Mouse (Mus musculus): ENCODE data around the gene Nudt6. TPM values are rescaled to one million over a fixed set of nuclear protein-coding genes. Genes with fewer than 3 reads are reported as not detected.

Nudt6 gene
- polyA plus RNA-seq, 1 experiment from 2014 or later: 6.4 TPM

GRCm38 (mm10) chr3:37414413-37414960 lies 5.5 kb downstream of the Nudt6 start:
- ATAC-seq (ENCODE audit: low read depth): no peak

DNA sequence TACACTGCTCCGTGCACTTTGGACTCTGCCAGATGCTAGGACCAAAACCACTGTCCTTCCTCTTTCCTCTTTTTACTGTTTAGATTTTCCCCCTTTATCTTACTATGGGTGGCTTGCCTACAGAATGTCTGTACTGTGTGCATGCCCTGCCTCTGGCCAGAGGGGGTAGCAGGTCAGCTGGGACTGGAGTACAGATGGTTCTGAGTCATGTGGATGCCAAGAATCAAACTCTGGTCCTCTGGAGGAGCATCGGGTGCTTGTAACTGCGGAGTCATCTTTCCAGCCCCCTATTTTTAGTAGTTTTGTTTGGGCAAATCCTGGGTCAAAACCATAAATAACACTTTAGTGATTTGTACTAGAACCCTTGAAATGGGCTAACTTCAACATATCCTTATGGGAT lies 6.6 kb downstream of the Nudt6 start:
- no peak overlapping the region for H3K27ac ChIP-seq (replicated peaks)

More at GRCm38 (mm10) chr3:37414413-37414960, 5.5 kb downstream of the Nudt6 start:
- Histone ChIP-seq H3K9me3 (no peaks in the 10 kb centered on the region), H3K4me3 (no peak overlapping the region), H3K36me3 (no peaks in the 10 kb centered on the region), H3K4me2 (no peak overlapping the region), H3K4me1 (replicated peaks) (peaks cover 10% of the 10 kb centered on the region), H3K9ac (no peak overlapping the region), H3K27ac (replicated peaks) (no peak overlapping the region), H3K27me3 (no peaks in the 10 kb centered on the region)
- WGBS: 54% methylated on average over 14 of the region's 14 CpGs

DNA sequence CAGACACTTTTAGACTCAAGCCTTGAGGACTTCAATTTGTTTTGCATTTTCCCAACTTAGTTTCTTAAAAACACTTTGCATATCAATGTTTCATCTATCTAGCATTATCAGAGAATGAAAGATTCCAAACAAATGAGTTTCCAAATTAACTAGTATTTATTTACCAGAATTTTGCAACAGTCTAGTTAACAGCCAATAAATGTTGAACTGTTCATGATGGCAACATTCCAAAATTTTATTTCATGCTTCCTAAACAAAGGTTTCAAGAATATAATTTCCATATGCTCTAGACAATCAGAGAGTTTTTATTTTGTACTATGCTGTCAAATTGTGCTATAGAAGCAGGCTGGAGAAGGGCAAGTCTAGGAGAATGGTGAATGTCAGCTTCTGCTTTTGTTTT lies 12.4 kb downstream of the Nudt6 start:
- no peak overlapping the region for H3K4me3 ChIP-seq
- no peak overlapping the region for H3K4me2 ChIP-seq
- no peak overlapping the region for H3K27ac ChIP-seq (replicated peaks)
- no peaks in the 10 kb centered on the region for H3K27me3 ChIP-seq
- no peak overlapping the region for H3K9ac ChIP-seq
- ATAC-seq (ENCODE audit: low read depth): no peak
- H3K4me1 ChIP-seq (replicated peaks): no peaks in the 10 kb centered on the region
- no peaks in the 10 kb centered on the region for H3K36me3 ChIP-seq
- H3K9me3 ChIP-seq: no peaks in the 10 kb centered on the region

More for the DNA sequence above, 6.6 kb downstream of the Nudt6 start:
- no peaks in the 10 kb centered on the region for H3K9me3 ChIP-seq
- no peak overlapping the region for H3K4me3 ChIP-seq
- no peaks in the 10 kb centered on the region for H3K36me3 ChIP-seq
- H3K9ac ChIP-seq: no peak overlapping the region
- WGBS: 91% methylated on average over 3 of the region's 3 CpGs
- no peaks in the 10 kb centered on the region for H3K27me3 ChIP-seq
- no peak for ATAC-seq (ENCODE audit: low read depth)
- peaks cover 5% of the 10 kb centered on the region for H3K4me1 ChIP-seq (replicated peaks)
- no peak overlapping the region for H3K4me2 ChIP-seq

- Histone ChIP-seq H3K4me2 (no peak overlapping the region), H3K4me3 (no peak overlapping the region), H3K27me3 (no peaks in the 10 kb centered on the region), H3K9me3 (no peaks in the 10 kb centered on the region), H3K36me3 (no peaks in the 10 kb centered on the region), H3K4me1 (replicated peaks) (no peaks in the 10 kb centered on the region; the same call in 1 of the 2 replicates), H3K27ac (replicated peaks) (no peak overlapping the region), H3K9ac (no peak overlapping the region)
- ATAC-seq (ENCODE audit: low read depth): no peak
- 76% methylated on average over 11 of the region's 11 CpGs for WGBS
These were observed 18.0 kb downstream of the Nudt6 start for GRCm38 (mm10) chr3:37401729-37402610.

DNA sequence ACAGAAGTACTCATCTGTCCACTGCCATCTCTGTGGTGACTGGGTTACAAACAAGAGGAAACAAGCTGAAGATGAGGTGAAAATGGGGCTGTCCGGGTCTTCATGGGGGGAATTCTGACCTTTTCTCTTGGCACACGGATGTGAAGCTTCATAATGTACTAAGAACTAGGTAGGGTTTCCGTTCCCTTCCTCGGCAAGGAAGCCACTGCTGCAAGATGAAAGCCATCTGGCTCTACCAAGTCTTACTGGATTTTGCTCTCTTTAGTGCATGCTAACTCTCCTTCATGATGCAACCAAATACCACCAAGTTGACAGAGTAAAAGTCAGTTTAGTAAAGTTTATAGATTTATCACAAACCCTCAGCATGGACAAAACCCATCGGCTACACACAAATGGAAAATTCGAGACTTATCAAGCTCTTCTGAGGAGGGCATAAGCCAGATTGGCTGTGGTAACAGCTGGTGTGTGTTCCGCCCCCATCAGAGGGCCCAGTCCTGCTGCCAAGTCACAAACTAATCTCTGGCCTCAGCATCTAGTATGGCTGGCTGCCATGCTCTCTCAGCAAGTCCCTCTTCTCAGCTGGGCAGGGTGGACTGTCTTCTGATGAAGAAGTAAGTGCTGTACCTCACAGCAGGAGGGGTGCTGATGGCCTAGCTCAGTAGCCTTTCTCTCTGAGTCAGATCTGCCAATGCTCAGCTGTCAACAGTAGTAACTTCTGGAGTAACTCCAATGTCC lies 21.2 kb downstream of the Nudt6 start:
- Histone ChIP-seq H3K27me3 (no peaks in the 10 kb centered on the region), H3K27ac (replicated peaks) (no peak overlapping the region), H3K36me3 (no peaks in the 10 kb centered on the region), H3K4me3 (no peak overlapping the region), H3K4me2 (no peak overlapping the region), H3K9ac (no peak overlapping the region), H3K4me1 (replicated peaks) (no peaks in the 10 kb centered on the region; the same call in 1 of the 2 replicates), H3K9me3 (no peaks in the 10 kb centered on the region)
- no peak for ATAC-seq (ENCODE audit: low read depth)
- 92% methylated on average over 7 of the region's 7 CpGs for WGBS

- Histone ChIP-seq H3K4me3 (no peak overlapping the region), H3K4me1 (replicated peaks) (no peaks in the 10 kb centered on the region; the same call in 1 of the 2 replicates), H3K27ac (replicated peaks) (no peak overlapping the region), H3K4me2 (no peak overlapping the region), H3K9ac (no peak overlapping the region), H3K9me3 (no peaks in the 10 kb centered on the region), H3K36me3 (no peaks in the 10 kb centered on the region), H3K27me3 (no peaks in the 10 kb centered on the region)
- 84% methylated on average over 3 of the region's 3 CpGs for WGBS
- no peak for ATAC-seq (ENCODE audit: low read depth)
These were observed 22.4 kb downstream of the Nudt6 start for GRCm38 (mm10) chr3:37397646-37398045.

DNA sequence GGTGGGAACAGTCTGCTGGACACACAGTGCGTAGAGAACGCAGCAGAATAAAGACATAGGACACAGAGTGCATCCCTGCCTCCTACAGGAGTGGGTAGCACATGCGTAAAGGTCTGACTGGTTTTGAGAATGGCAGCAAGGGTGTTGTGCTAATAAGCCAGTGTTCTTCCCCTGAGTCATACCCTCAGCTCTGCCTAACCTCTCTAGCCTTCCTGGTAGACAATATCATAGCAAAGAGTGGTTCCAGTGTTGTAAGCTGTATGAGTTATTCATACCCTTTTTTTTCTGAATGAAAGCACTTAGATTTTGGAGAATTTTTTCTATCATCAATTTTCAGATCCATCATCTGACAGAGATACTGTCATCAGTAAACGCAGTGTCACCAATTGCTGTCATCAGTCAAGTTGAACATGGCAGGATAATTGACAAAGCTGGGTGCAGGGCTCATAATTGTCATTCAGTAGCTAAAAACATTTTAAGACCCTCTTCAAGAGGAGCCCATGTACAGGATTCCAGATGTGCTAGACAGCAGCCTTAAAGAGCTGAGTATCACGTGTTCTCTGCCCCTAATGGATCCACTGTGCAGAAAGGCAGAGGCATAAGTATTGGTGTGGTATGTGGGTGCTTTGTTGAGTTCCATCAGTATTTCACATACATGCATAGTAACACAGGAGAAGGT lies 22.9 kb downstream of the Nudt6 start:
- 94% methylated on average over 5 of the region's 5 CpGs for WGBS
- no peaks in the 10 kb centered on the region for H3K36me3 ChIP-seq
- H3K4me3 ChIP-seq: no peak overlapping the region
- H3K4me1 ChIP-seq (replicated peaks): no peaks in the 10 kb centered on the region; the same call in 1 of the 2 replicates
- H3K4me2 ChIP-seq: no peak overlapping the region
- H3K9me3 ChIP-seq: no peaks in the 10 kb centered on the region
- H3K27me3 ChIP-seq: no peaks in the 10 kb centered on the region
- no peak overlapping the region for H3K9ac ChIP-seq
- no peak overlapping the region for H3K27ac ChIP-seq (replicated peaks)
- no peak for ATAC-seq (ENCODE audit: low read depth)

GRCm38 (mm10) chr3:37387310-37387709 lies 32.7 kb downstream of the Nudt6 start:
- H3K27ac ChIP-seq (replicated peaks): no peak overlapping the region
- H3K36me3 ChIP-seq: no peaks in the 10 kb centered on the region
- H3K9ac ChIP-seq: no peak overlapping the region
- H3K4me3 ChIP-seq: no peak overlapping the region
- H3K4me1 ChIP-seq (replicated peaks): no peaks in the 10 kb centered on the region
- no peak overlapping the region for H3K4me2 ChIP-seq
- WGBS: 93% methylated on average over 6 of the region's 6 CpGs
- no peak for ATAC-seq (ENCODE audit: low read depth)
- no peaks in the 10 kb centered on the region for H3K27me3 ChIP-seq
- no peaks in the 10 kb centered on the region for H3K9me3 ChIP-seq

- Histone ChIP-seq H3K4me2 (no peak overlapping the region), H3K9me3 (no peaks in the 10 kb centered on the region), H3K27ac (replicated peaks) (no peak overlapping the region), H3K27me3 (no peaks in the 10 kb centered on the region), H3K4me1 (replicated peaks) (no peaks in the 10 kb centered on the region), H3K9ac (no peak overlapping the region), H3K36me3 (no peaks in the 10 kb centered on the region), H3K4me3 (no peak overlapping the region)
- no peak for ATAC-seq (ENCODE audit: low read depth)
- 75% methylated on average over 6 of the region's 6 CpGs for WGBS
These were observed 36.8 kb downstream of the Nudt6 start for GRCm38 (mm10) chr3:37383096-37383765.

GRCm38 (mm10) chr3:37381457-37381856 lies 38.6 kb downstream of the Nudt6 start:
- Histone ChIP-seq H3K9me3 (no peaks in the 10 kb centered on the region), H3K27ac (replicated peaks) (no peak overlapping the region), H3K4me2 (no peak overlapping the region), H3K9ac (no peak overlapping the region), H3K4me1 (replicated peaks) (0 out of 2 replicates have a peak, but pooled peaks cover 7% of the 10 kb centered on the region), H3K36me3 (no peaks in the 10 kb centered on the region), H3K27me3 (no peaks in the 10 kb centered on the region), H3K4me3 (no peak overlapping the region)
- no peak for ATAC-seq (ENCODE audit: low read depth)
- WGBS: 62% methylated on average over 6 of the region's 6 CpGs

Data from neural tube, embryonic 13.5 days (tissue).